Mouse (Mus musculus) kidney, embryonic 16.5 days (tissue): Measurements from ENCODE around the gene 1700025B11Rik. TPM values are rescaled to one million over a fixed set of nuclear protein-coding genes. Genes with fewer than 3 reads are reported as not detected.

Source experiments
- ATAC-seq: fragments of 200-750 bp; cut with Nextera tagmentation; 2 replicates; pipeline ENCODE4 v1.8.0; 2017; ENCODE audit warnings: moderate TSS enrichment; ENCODE audit not compliant: low FRiP score, low TSS enrichment
- H3K27ac ChIP-seq: fragments of 300-500 bp; sonication (generic); 2 replicates; pipeline ENCODE4 v1.5.1; 2014; ENCODE audit warnings: low read length
- H3K27me3 ChIP-seq: fragments of 300-500 bp; sonication (generic); 2 replicates; pipeline ENCODE4 v1.6.1; 2014; ENCODE audit warnings: low read length, control low read depth, mixed read lengths; ENCODE audit not compliant: insufficient read depth
- H3K36me3 ChIP-seq: fragments of 300-500 bp; sonication (generic); 2 replicates; pipeline ENCODE4 v1.6.1; 2014; ENCODE audit warnings: low read length, control low read depth, mixed read lengths; ENCODE audit not compliant: insufficient read depth
- H3K4me1 ChIP-seq: fragments of 300-500 bp; sonication (generic); 2 replicates; pipeline ENCODE4 v1.6.1; 2014; ENCODE audit warnings: low read length, control low read depth, mixed read lengths; ENCODE audit not compliant: insufficient read depth
- H3K4me2 ChIP-seq: fragments of 300-500 bp; sonication (generic); replicated peaks from 2 replicates; pipeline ENCODE4 v1.6.1; 2014; ENCODE audit warnings: low read depth, low read length
- H3K4me3 ChIP-seq: fragments of 300-500 bp; sonication (generic); 2 replicates; pipeline ENCODE4 v1.5.1; 2014; ENCODE audit warnings: mild to moderate bottlenecking, low read length
- H3K9ac ChIP-seq: fragments of 300-500 bp; sonication (generic); replicated peaks from 2 replicates; pipeline ENCODE4 v1.6.1; 2014; ENCODE audit warnings: low read length
- H3K9me3 ChIP-seq: fragments of 300-500 bp; sonication (generic); 2 replicates; pipeline ENCODE4 v1.6.1; 2016; ENCODE audit warnings: low read length, control low read depth
- WGBS: fragments of 180-500 bp; shearing (Covaris S2); extraction: QIAGEN DNeasy Blood & Tissue Kit; methylation state at CpG from one replicate; pipeline ENCODE4 v1.1.7; 2014; 5-methylcytosine and 5-hydroxymethylcytosine counted together
- polyA plus RNA-seq: library from polyadenylated mRNA; unstranded; fragments of >200 nt; fragmentation: Nextera tagmentation; extraction: Ambion mirVana; gene quantifications from 2 replicates; pipeline ENCODE4 v1.2.1, GENCODE M21; 2015

1700025B11Rik gene
- not detected in 2 replicates for polyA plus RNA-seq

DNA sequence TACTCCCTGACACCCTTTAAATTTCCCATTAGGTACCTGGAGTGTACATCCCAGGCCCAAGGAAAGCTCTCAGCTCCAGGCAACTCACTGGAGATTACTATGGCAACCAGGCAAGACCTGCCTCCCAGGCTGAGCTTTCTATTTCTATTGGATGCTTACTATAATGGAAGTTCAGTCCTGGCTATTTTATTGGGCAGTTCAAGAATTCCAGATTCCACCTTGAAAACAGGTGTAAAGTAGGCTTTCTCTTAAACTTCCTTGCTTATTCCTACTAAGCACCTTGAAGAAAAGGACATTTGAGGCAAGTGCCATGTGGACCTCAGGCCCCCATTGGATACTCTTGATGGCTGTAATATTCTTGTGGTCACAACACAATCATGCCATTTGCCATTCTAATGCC lies at the start of gene 1700025B11Rik:
Gene 1700025B11Rik (minus strand): TSS at position 101 of the 400 bp plus-strand sequence.
- Histone ChIP-seq H3K27ac (no peak within 1 kb of the TSS), H3K4me3 (no peak within 1 kb of the TSS), H3K4me1 (no peaks in the 10 kb centered on the region), H3K27me3 (no peaks in the 10 kb centered on the region), H3K9ac (no peak within 1 kb of the TSS), H3K36me3 (no peaks in the 10 kb centered on the region), H3K4me2 (no peak within 1 kb of the TSS), H3K9me3 (no peaks in the 10 kb centered on the region)
- no peak for ATAC-seq

DNA sequence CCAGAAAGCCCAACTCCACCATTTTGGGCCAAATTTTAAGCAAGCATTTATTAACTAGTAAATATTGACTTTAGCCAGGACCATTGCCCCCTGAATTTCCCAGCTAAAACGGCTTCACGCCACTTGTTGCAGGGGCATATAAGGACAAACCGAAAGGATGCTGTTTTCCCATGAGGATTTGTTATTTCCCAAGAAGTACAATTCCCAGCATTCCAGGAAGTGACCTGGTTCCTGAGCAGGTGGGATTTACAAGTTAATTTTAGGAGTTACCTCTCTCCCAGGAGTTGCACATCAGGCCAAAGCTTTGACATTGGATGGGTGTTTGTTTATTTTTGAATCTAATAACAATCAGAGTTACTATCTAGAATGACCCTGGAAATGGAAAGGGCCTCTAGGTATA lies 44.4 kb upstream of the 1700025B11Rik start:
- ATAC-seq = no peak
- H3K9me3 ChIP-seq = no peaks in the 10 kb centered on the region
- H3K4me2 ChIP-seq = no peak overlapping the region
- H3K27ac ChIP-seq = no peak overlapping the region
- WGBS = 96% methylated on average over 3 of the region's 3 CpGs
- no peaks in the 10 kb centered on the region for H3K27me3 ChIP-seq
- no peak overlapping the region for H3K9ac ChIP-seq
- no peaks in the 10 kb centered on the region for H3K36me3 ChIP-seq
- no peak overlapping the region for H3K4me3 ChIP-seq
- H3K4me1 ChIP-seq = no peaks in the 10 kb centered on the region

DNA sequence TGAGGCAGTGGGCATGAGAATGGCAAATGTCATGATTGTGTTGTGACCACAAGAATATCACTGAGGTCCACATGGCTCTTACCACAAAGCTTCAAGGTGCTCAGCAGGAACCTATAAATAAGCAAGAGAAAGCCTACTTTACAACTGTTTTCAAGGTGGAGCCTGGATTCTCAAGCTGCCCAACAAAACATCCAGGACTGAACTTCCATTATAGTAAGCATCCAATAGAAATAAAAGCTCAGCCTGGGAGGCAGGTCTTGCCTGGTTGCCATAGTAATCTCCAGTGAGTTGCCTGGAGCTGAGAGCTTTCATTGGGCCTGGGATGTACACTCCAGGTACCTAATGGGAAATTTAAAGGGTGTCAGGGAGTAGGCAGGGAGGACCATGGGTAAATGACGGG lies 37.3 kb upstream of the 1700025B11Rik start, which contains the start of gene Gm36245:
Gene Gm36245 (plus strand): TSS at position 301 of the 400 bp plus-strand sequence.
- Histone ChIP-seq H3K4me1 (no peaks in the 10 kb centered on the region), H3K36me3 (no peaks in the 10 kb centered on the region), H3K27me3 (no peaks in the 10 kb centered on the region), H3K27ac (peak within 1 kb of the TSS; percentile 5; the same call in 1 of the 2 replicates), H3K9ac (no peak within 1 kb of the TSS), H3K4me2 (no peak within 1 kb of the TSS), H3K4me3 (no peak within 1 kb of the TSS), H3K9me3 (no peaks in the 10 kb centered on the region)
- no peak for ATAC-seq
- 100% methylated on average over 1 of the region's 1 CpGs for WGBS

DNA sequence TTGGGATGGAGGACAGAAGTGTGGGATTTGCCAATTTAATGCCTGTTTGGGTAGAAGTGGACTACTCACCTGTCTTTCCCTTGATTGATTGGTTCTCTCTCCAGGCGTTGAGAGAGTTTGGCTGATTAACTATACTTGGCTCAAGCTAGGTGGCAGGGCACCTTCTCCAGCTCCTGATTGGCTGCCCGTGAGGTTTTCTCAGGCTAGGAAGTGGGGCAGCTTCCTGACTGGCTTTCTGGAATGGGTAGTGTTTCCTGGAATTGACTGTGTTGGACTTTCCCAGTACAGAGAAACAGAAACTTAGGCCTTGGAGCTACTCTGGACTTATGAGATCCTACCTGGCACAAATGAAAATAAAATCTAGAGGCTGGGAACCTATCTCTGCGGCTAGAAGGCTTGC lies 36.7 kb upstream of the 1700025B11Rik start:
- H3K4me2 ChIP-seq = no peak overlapping the region
- H3K4me1 ChIP-seq = no peaks in the 10 kb centered on the region
- ATAC-seq = no peak
- H3K27me3 ChIP-seq = no peaks in the 10 kb centered on the region
- no peaks in the 10 kb centered on the region for H3K36me3 ChIP-seq
- no peaks in the 10 kb centered on the region for H3K9me3 ChIP-seq
- H3K27ac ChIP-seq = no peak overlapping the region
- WGBS = 60% methylated on average over 3 of the region's 3 CpGs
- H3K4me3 ChIP-seq = no peak overlapping the region
- no peak overlapping the region for H3K9ac ChIP-seq

DNA sequence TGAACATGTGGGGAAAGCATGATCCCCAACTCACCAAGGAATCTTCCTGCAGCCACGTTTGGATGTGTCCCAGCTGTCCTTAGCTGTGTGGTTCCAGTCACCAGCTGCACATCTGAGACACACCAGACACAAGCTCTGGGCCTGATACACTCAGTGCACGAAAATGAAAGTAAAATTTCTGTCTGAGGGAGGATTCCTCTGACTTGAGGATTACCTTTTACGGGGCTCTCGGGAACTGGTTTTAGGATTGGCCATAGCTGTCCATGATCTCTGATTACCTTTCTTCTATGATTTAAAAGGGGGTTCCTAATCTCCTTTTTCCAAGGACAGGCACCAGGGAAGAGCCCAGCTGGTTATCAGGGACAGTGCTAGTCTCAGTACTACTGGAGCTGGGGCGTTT lies 34.3 kb upstream of the 1700025B11Rik start, which contains the start of gene Apol10b:
Gene Apol10b (minus strand): TSS at position 165 of the 400 bp plus-strand sequence.
- H3K27ac ChIP-seq = no peak within 1 kb of the TSS
- no peak within 1 kb of the TSS for H3K4me2 ChIP-seq
- WGBS = 57% methylated on average over 5 of the region's 5 CpGs

DNA sequence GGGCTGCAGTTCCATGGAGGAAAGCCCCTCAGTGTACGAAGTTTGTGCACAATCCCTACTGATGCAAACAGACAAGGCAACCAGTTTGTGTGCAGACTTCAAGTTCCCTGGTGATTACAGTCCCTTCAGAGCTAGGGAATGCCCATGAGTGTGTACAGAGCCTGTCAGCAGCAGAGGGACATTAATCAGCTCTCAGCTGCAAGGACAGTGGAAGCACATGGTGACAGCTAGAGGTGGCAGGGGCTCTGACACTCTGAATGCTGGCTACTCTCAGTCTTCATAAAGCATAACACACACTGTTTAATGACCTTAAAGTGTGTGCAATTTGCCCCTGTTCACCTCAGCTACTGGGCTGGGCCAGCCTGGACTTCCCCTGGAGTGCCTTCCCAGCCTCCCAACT lies 31.9 kb upstream of the 1700025B11Rik start:
- H3K9me3 ChIP-seq = no peaks in the 10 kb centered on the region
- H3K27me3 ChIP-seq = no peaks in the 10 kb centered on the region
- no peak overlapping the region for H3K4me2 ChIP-seq
- ATAC-seq = no peak
- no peak overlapping the region for H3K27ac ChIP-seq
- no peak overlapping the region for H3K9ac ChIP-seq
- H3K4me1 ChIP-seq = no peaks in the 10 kb centered on the region
- H3K36me3 ChIP-seq = no peaks in the 10 kb centered on the region
- WGBS = 72% methylated on average over 1 of the region's 1 CpGs
- no peak overlapping the region for H3K4me3 ChIP-seq

More for the DNA sequence above, 34.3 kb upstream of the 1700025B11Rik start, which contains the start of gene Apol10b:
- H3K4me1 ChIP-seq = no peaks in the 10 kb centered on the region
- no peaks in the 10 kb centered on the region for H3K27me3 ChIP-seq
- no peak within 1 kb of the TSS for H3K4me3 ChIP-seq
- no peak within 1 kb of the TSS for H3K9ac ChIP-seq
- no peak for ATAC-seq
- no peaks in the 10 kb centered on the region for H3K36me3 ChIP-seq
- H3K9me3 ChIP-seq = no peaks in the 10 kb centered on the region

DNA sequence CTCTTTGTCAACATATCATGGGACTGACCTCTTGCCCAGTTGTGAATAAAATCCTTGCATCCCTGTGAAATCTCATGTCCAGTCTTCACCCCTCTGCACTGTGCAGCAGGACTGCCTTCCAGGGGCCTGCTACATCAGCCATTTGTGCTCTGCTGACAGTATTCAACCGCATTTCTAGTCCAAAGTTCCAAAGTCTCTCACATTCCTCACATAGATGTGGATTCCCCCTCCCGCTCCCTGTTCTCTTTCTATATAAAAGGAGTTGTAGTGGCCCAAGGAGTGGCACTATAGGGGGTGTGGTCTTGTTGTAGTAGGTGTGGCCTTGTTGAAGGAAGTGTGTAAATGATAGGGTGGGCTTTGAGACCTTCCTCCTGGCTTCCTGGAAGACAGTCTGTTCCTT lies 29.2 kb upstream of the 1700025B11Rik start:
- no peak overlapping the region for H3K4me2 ChIP-seq
- no peak for ATAC-seq
- no peaks in the 10 kb centered on the region for H3K36me3 ChIP-seq
- no peak overlapping the region for H3K4me3 ChIP-seq
- no peak overlapping the region for H3K9ac ChIP-seq
- no peak overlapping the region for H3K27ac ChIP-seq
- H3K27me3 ChIP-seq = no peaks in the 10 kb centered on the region
- no peaks in the 10 kb centered on the region for H3K4me1 ChIP-seq
- no peaks in the 10 kb centered on the region for H3K9me3 ChIP-seq
- whole genome bisulfite sequencing = 66% methylated on average over 2 of the region's 2 CpGs

DNA sequence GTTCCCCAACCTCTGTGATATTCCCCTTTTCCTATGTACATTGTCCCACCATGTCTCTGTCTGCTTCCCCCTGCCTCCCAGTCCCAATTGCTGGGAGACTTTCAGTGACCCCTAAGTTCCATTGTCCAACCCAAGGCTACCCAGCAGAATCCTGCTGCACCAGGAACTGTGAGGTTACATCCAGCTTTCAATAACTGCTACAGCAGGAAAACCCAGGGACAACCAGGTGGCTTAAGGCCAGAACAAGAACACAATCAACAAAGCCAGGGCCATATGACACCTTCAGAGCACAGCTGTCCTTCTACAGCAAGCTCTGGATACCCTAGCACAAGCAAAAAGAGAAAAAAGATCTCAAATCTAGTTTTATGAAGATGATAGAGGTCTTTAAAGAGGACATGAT lies 27.3 kb upstream of the 1700025B11Rik start:
- H3K27me3 ChIP-seq = no peaks in the 10 kb centered on the region
- no peak overlapping the region for H3K4me3 ChIP-seq
- no peak overlapping the region for H3K27ac ChIP-seq
- H3K4me2 ChIP-seq = no peak overlapping the region
- H3K9ac ChIP-seq = no peak overlapping the region
- H3K36me3 ChIP-seq = no peaks in the 10 kb centered on the region
- no peaks in the 10 kb centered on the region for H3K4me1 ChIP-seq
- H3K9me3 ChIP-seq = no peaks in the 10 kb centered on the region
- ATAC-seq = no peak

DNA sequence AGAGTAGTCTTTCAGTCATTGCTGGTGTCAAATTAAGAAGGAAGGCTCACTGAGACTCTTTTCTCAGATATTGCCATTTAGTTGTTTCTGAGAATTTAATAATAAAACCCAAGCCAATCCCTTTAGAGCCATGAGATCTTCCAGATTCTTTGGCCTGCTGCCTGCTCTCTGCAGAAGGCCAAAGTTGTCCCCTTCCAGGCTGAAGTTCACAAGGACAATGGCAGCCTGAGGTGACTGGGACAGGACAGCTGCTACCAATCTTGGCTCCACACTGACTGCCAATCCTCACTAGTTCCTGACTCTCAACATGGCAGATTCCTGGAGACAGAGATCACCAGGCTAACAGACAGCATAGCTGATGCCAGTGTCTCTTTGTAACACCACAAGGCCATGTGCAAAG lies 25.3 kb upstream of the 1700025B11Rik start:
- no peak overlapping the region for H3K4me2 ChIP-seq
- no peak overlapping the region for H3K4me3 ChIP-seq
- H3K9ac ChIP-seq = no peak overlapping the region
- H3K27me3 ChIP-seq = no peaks in the 10 kb centered on the region
- H3K36me3 ChIP-seq = no peaks in the 10 kb centered on the region
- peaks cover 5% of the 10 kb centered on the region; the same call in 1 of the 2 replicates for H3K9me3 ChIP-seq
- ATAC-seq = no peak
- no peaks in the 10 kb centered on the region for H3K4me1 ChIP-seq
- H3K27ac ChIP-seq = no peak overlapping the region

DNA sequence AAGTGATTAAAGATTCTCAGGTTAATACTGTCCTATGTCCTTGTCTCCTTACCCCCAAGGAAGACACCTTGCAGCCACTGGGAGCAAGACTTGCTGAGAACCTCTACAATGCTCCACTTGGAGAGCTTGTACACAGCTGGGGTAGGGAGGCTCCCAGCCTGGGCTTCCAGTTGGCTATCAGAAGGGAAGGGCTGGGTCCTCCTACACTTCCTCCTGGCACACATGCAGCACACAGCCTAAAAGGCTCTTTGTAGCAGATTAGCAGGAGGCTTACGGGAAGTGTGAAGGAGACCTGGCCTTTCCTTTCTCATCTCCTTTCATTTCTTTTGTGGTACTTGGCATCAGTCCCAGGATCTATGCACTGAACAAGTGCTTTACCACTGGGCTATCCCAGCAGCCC lies 20.0 kb upstream of the 1700025B11Rik start:
- no peak for ATAC-seq
- H3K36me3 ChIP-seq = no peaks in the 10 kb centered on the region

More for the DNA sequence above, 20.0 kb upstream of the 1700025B11Rik start:
- WGBS = 50% methylated on average over 1 of the region's 1 CpGs
- Histone ChIP-seq H3K4me1 (no peaks in the 10 kb centered on the region), H3K4me3 (no peak overlapping the region), H3K4me2 (no peak overlapping the region), H3K27me3 (no peaks in the 10 kb centered on the region), H3K27ac (no peak overlapping the region), H3K9me3 (peaks cover 5% of the 10 kb centered on the region; the same call in 1 of the 2 replicates), H3K9ac (no peak overlapping the region)
